Mouse (Mus musculus): ENCODE measurements at regions not wholly inside any gene's neighbourhood (a gene's known extent, or its start where the extent isn't known, plus 50 kb on each side); places are given as distances from the start of the nearest gene placed in this dataset.

- no peak for DNase-seq (ENCODE audit: low spot score in 2 of 2)
Observed at GRCm38 (mm10) chr15:17245096-17245495, 516.5 kb downstream of the Cdh9 start.

- DNase-seq (ENCODE audit: low spot score in 2 of 2) = no peak
Observed at GRCm38 (mm10) chr15:17289221-17289620, 560.7 kb downstream of the Cdh9 start.

Data from cerebellum, postnatal 4 days (tissue).